Mouse (Mus musculus) brain, embryonic 14.5 days (tissue): ENCODE measurements around the gene Ndufs8. TPM values are rescaled to one million over a fixed set of nuclear protein-coding genes. Genes with fewer than 3 reads are reported as not detected.

ENCODE experiments used
- DNase-seq: peaks from one replicate; pipeline ENCODE4 v3.0.0-alpha.2; 2011; ENCODE audit warnings: low read depth
- CTCF ChIP-seq: fragments of 200-500 bp; IDR thresholded peaks from 2 replicates; pipeline ENCODE4 v1.5.1; 2012; ENCODE audit warnings: inconsistent platforms, mild to moderate bottlenecking, moderate library complexity, borderline replicate concordance; ENCODE audit not compliant: insufficient read depth, insufficient read length; ENCODE audit errors: extremely low read depth
- POLR2A ChIP-seq: fragments of 200-500 bp; IDR thresholded peaks from 2 replicates; pipeline ENCODE4 v1.6.1; 2012; ENCODE audit warnings: mild to moderate bottlenecking, inconsistent platforms, borderline replicate concordance; ENCODE audit not compliant: poor library complexity, insufficient read depth, insufficient read length, severe bottlenecking; ENCODE audit errors: extremely low read depth
- polyA plus RNA-seq: library from polyadenylated mRNA; depleted of rRNA; stranded (reverse); fragments of >200 nt; gene quantifications from 2 replicates; pipeline ENCODE4 v1.2.3, GENCODE M21; 2012; rRNA removed

The Ndufs8 gene
- polyA plus RNA-seq, 1 experiment, result 184 TPM

- TF ChIP-seq CTCF (no peak), POLR2A (no peak)
- no peak for DNase-seq
These were observed 32.3 kb downstream of the Ndufs8 start for GRCm38 (mm10) chr19:3880054-3880848.

DNA sequence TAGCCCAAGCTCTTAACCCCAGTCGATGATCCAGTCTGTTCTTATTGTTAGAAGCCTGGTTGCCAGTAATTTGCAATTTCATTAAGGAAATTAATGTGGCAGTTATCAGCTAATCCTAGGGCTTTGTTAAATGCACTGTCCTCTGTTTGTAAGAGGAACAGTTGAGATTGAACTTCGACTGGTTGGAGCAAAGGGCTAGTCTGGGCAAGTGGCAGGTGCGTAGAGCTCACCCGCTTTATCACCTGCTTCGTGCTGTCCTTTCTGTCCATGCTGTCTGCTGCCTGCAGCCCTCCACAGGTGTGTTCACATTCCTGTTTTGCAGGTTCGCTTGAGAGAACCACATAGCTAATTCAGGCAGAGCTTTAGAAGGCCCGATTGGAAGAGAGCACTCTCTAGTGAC lies 37.5 kb downstream of the Ndufs8 start:
- no peak for DNase-seq
- TF ChIP-seq CTCF (no peak), POLR2A (no peak)

GRCm38 (mm10) chr19:3872373-3872772 lies 40.2 kb downstream of the Ndufs8 start:
- peak; percentile 39 for DNase-seq

GRCm38 (mm10) chr19:3871468-3871867 lies 41.1 kb downstream of the Ndufs8 start:
- DNase-seq, result no peak
- no peak for TF ChIP-seq POLR2A
- no peak for TF ChIP-seq CTCF

More at GRCm38 (mm10) chr19:3872373-3872772, 40.2 kb downstream of the Ndufs8 start:
- TF ChIP-seq CTCF (no peak), POLR2A (no peak)

DNA sequence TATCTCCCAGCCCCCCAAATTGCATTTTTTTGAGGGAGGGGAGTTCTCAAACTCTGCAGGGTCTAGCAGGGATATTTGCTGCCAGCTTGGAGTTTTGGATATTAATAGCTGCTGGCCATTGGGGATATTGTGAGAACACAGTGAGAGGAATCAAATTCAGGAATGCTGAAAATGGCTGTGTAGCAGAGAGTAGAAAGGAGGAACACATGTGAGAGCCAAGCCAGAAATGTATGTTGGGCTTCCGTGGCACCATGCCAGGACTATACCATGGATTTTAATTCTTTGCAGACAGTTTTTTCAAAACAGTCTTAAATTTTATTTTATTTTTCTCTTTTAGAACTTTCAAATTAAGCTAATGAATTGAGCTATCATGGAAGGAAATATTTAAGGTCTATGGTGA lies 44.3 kb downstream of the Ndufs8 start:
- no peak for DNase-seq
- TF ChIP-seq CTCF, result no peak
- TF ChIP-seq POLR2A, result no peak

DNA sequence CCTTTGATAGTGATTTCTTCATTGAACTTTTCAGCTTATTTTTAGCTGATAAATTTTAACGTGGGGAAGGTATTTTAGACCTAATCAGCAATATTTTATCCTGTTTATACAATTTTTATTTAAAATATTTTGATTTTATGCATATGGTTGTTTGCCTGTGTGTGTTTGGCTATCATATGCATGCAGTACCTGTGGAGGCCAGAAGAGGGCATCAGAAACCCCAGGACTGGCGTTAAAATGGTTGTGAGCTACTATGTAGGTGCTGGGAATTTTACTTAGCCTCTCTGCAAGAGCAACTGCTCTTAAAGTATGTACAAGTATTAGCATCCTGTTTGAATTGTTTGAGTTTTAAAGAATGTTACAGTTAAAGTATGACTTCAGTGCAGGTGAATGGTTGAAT lies 47.6 kb downstream of the Ndufs8 start:
- DNase-seq, result no peak
- TF ChIP-seq CTCF (peak; percentile 24; the same call in 1 of the 2 replicates), POLR2A (no peak)

GRCm38 (mm10) chr19:3862713-3863112 lies 49.9 kb downstream of the Ndufs8 start:
- no peak for TF ChIP-seq POLR2A
- DNase-seq, result peak; percentile 6

Other genes starting within 250 kb of the Ndufs8 start
- gene Lrp5, start 226.2 kb downstream of the Ndufs8 start, polyA plus RNA-seq, result 4.8 and 10.7 TPM in 2 replicates
- gene 1810055G02Rik, start 204.5 kb downstream of the Ndufs8 start, polyA plus RNA-seq, result 48.5 and 50.3 TPM in 2 replicates
- gene Kmt5b, start 145.4 kb downstream of the Ndufs8 start, polyA plus RNA-seq, result 46.7 and 62.8 TPM in 2 replicates
- 79.9 and 89.6 TPM in 2 replicates for gene Chka, start 61.0 kb downstream of the Ndufs8 start, polyA plus RNA-seq
- gene Tcirg1, start 5.6 kb downstream of the Ndufs8 start, polyA plus RNA-seq, result 31.4 and 45.2 TPM in 2 replicates
- 1.2 and 1.8 TPM in 2 replicates for gene Aldh3b1, start 17.0 kb upstream of the Ndufs8 start, polyA plus RNA-seq
- gene Unc93b1, start 22.4 kb upstream of the Ndufs8 start, polyA plus RNA-seq, result 12.3 and 13.4 TPM in 2 replicates
- gene Aldh3b3, start 45.9 kb upstream of the Ndufs8 start, polyA plus RNA-seq, result 0.01 and 0.05 TPM in 2 replicates
- gene Aldh3b2, start 59.6 kb upstream of the Ndufs8 start, polyA plus RNA-seq, result 1.1 and 1.3 TPM in 2 replicates
- gene Acy3, start 73.8 kb upstream of the Ndufs8 start, polyA plus RNA-seq, result 2.5 and 2.7 TPM in 2 replicates
- gene Tbx10, start 80.0 kb upstream of the Ndufs8 start, polyA plus RNA-seq, result 0.16 and 0.46 TPM in 2 replicates
- 16.4 and 17.5 TPM in 2 replicates for gene Nudt8, start 87.8 kb upstream of the Ndufs8 start, polyA plus RNA-seq
- gene Gm49405, start 87.9 kb upstream of the Ndufs8 start, polyA plus RNA-seq, result 8.3 and 9.0 TPM in 2 replicates
- 18.4 and 22.7 TPM in 2 replicates for gene Doc2g, start 90.5 kb upstream of the Ndufs8 start, polyA plus RNA-seq
- 174 and 194 TPM in 2 replicates for gene Ndufv1, start 100.0 kb upstream of the Ndufs8 start, polyA plus RNA-seq
- gene Gstp1, start 125.2 kb upstream of the Ndufs8 start, polyA plus RNA-seq, result 266 and 307 TPM in 2 replicates
- 2.9 and 9.0 TPM in 2 replicates for gene Gstp2, start 133.2 kb upstream of the Ndufs8 start, polyA plus RNA-seq
- gene Gstp3, start 146.8 kb upstream of the Ndufs8 start, polyA plus RNA-seq, result not detected in 2 replicates
- gene Cabp2, start 168.8 kb upstream of the Ndufs8 start, polyA plus RNA-seq, result not detected in 2 replicates
- gene Cdk2ap2, start 184.4 kb upstream of the Ndufs8 start, polyA plus RNA-seq, result 56.1 and 82.2 TPM in 2 replicates
- 149 and 158 TPM in 2 replicates for gene Pitpnm1, start 187.2 kb upstream of the Ndufs8 start, polyA plus RNA-seq
- gene Aip, start 213.1 kb upstream of the Ndufs8 start, polyA plus RNA-seq, result 80.0 and 88.6 TPM in 2 replicates
- gene Gpr152, start 227.0 kb upstream of the Ndufs8 start, polyA plus RNA-seq, result 0.08 TPM in 2 replicates
- 0.05 and 0.19 TPM in 2 replicates for gene Cabp4, start 231.3 kb upstream of the Ndufs8 start, polyA plus RNA-seq
- gene Coro1b, start 235.8 kb upstream of the Ndufs8 start, polyA plus RNA-seq, result 210 and 237 TPM in 2 replicates
- 1.5 and 2.0 TPM in 2 replicates for gene Ptprcap, start 240.8 kb upstream of the Ndufs8 start, polyA plus RNA-seq